Mouse (Mus musculus) heart, embryonic 12.5 days (tissue): ENCODE results near the gene Esd. TPM values are rescaled to one million over a fixed set of nuclear protein-coding genes. Genes with fewer than 3 reads are reported as not detected.

Experiments used
- ATAC-seq: fragments of 200-750 bp; cut with Nextera tagmentation; 2 replicates; pipeline ENCODE4 v1.8.0; 2017; ENCODE audit warnings: moderate TSS enrichment, moderate library complexity; ENCODE audit not compliant: insufficient number of reproducible peaks, low FRiP score
- H3K27ac ChIP-seq: fragments of 300-500 bp; sonication (generic); 2 replicates; pipeline ENCODE4 v1.5.1; 2016; ENCODE audit warnings: mild to moderate bottlenecking, moderate library complexity; ENCODE audit not compliant: poor library complexity, severe bottlenecking
- H3K27me3 ChIP-seq: fragments of 300-500 bp; sonication (generic); replicated peaks from 2 replicates; pipeline ENCODE4 v1.6.1; 2016; ENCODE audit warnings: mild to moderate bottlenecking, moderate library complexity
- H3K36me3 ChIP-seq: fragments of 300-500 bp; sonication (generic); 2 replicates; pipeline ENCODE4 v1.6.1; 2016; ENCODE audit warnings: mild to moderate bottlenecking, moderate library complexity
- H3K4me1 ChIP-seq: fragments of 300-500 bp; sonication (generic); replicated peaks from 2 replicates; pipeline ENCODE4 v1.6.1; 2016; ENCODE audit warnings: mild to moderate bottlenecking
- H3K4me2 ChIP-seq: fragments of 300-500 bp; sonication (generic); 2 replicates; pipeline ENCODE4 v1.6.1; 2016; ENCODE audit warnings: mild to moderate bottlenecking, moderate library complexity
- H3K4me3 ChIP-seq: fragments of 300-500 bp; sonication (generic); 2 replicates; pipeline ENCODE4 v1.5.1; 2016; ENCODE audit warnings: mild to moderate bottlenecking
- H3K9ac ChIP-seq: fragments of 300-500 bp; sonication (generic); 2 replicates; pipeline ENCODE4 v1.6.1; 2016; ENCODE audit warnings: mild to moderate bottlenecking, moderate library complexity
- H3K9me3 ChIP-seq: fragments of 300-500 bp; sonication (generic); replicated peaks from 2 replicates; pipeline ENCODE4 v1.6.1; 2016; ENCODE audit warnings: mild to moderate bottlenecking, moderate library complexity
- WGBS: fragments of 180-500 bp; shearing (Covaris S2); methylation state at CpG from one replicate; pipeline ENCODE4 v1.1.7; 2016; 5-methylcytosine and 5-hydroxymethylcytosine counted together
- polyA plus RNA-seq: library from polyadenylated mRNA; unstranded; fragments of >200 nt; fragmentation: Nextera tagmentation; extraction: Ambion mirVana; gene quantifications from 2 replicates; pipeline ENCODE4 v1.2.1, GENCODE M21; 2016

The Esd gene
- polyA plus RNA-seq, 1 experiment from 2014 or later: 275 TPM

GRCm38 (mm10) chr14:74735471-74735870 is 3.4 kb downstream of the Esd start:
- peaks cover 38% of the 10 kb centered on the region for H3K36me3 ChIP-seq
- no peak overlapping the region for H3K4me3 ChIP-seq
- no peak for ATAC-seq
- H3K27ac ChIP-seq: no peak overlapping the region
- 46% methylated on average over 6 of the region's 6 CpGs for WGBS
- H3K9ac ChIP-seq: no peak overlapping the region
- H3K4me2 ChIP-seq: no peak overlapping the region
- no peaks in the 10 kb centered on the region for H3K9me3 ChIP-seq
- H3K4me1 ChIP-seq: peaks cover 15% of the 10 kb centered on the region
- no peaks in the 10 kb centered on the region for H3K27me3 ChIP-seq

- WGBS: 98% methylated on average over 6 of the region's 6 CpGs
Observed at GRCm38 (mm10) chr14:74736850-74737249, 4.8 kb downstream of the Esd start.

GRCm38 (mm10) chr14:74764191-74764918 is 32.3 kb downstream of the Esd start:
- ATAC-seq: no peak
- WGBS: 55% methylated on average over 10 of the region's 10 CpGs

More at GRCm38 (mm10) chr14:74736850-74737249, 4.8 kb downstream of the Esd start:
- Histone ChIP-seq H3K4me3 (no peak overlapping the region), H3K36me3 (peaks cover 51% of the 10 kb centered on the region), H3K27me3 (no peaks in the 10 kb centered on the region), H3K9me3 (no peaks in the 10 kb centered on the region), H3K4me2 (no peak overlapping the region), H3K9ac (no peak overlapping the region), H3K27ac (no peak overlapping the region), H3K4me1 (peaks cover 15% of the 10 kb centered on the region)
- no peak for ATAC-seq

GRCm38 (mm10) chr14:74767892-74768291 is 35.8 kb downstream of the Esd start:
- WGBS: 64% methylated on average over 1 of the region's 1 CpGs
- no peak overlapping the region for H3K9ac ChIP-seq
- no peak for ATAC-seq

More at GRCm38 (mm10) chr14:74764191-74764918, 32.3 kb downstream of the Esd start:
- no peak overlapping the region for H3K27ac ChIP-seq
- H3K4me2 ChIP-seq: no peak overlapping the region
- H3K4me3 ChIP-seq: no peak overlapping the region
- H3K36me3 ChIP-seq: peaks cover 15% of the 10 kb centered on the region
- no peak overlapping the region for H3K9ac ChIP-seq
- no peaks in the 10 kb centered on the region for H3K27me3 ChIP-seq
- peaks cover 5% of the 10 kb centered on the region; the same call in 1 of the 2 replicates for H3K9me3 ChIP-seq
- H3K4me1 ChIP-seq: peaks cover 8% of the 10 kb centered on the region; the same call in 1 of the 2 replicates

GRCm38 (mm10) chr14:74774046-74774619 is 42.0 kb downstream of the Esd start:
- Histone ChIP-seq H3K27ac (no peak overlapping the region), H3K4me3 (no peak overlapping the region), H3K4me2 (no peak overlapping the region), H3K9me3 (peaks cover 11% of the 10 kb centered on the region), H3K27me3 (no peaks in the 10 kb centered on the region), H3K36me3 (peaks cover 49% of the 10 kb centered on the region), H3K9ac (no peak overlapping the region), H3K4me1 (no peaks in the 10 kb centered on the region)
- WGBS: 80% methylated on average over 10 of the region's 10 CpGs
- no peak for ATAC-seq

More at GRCm38 (mm10) chr14:74767892-74768291, 35.8 kb downstream of the Esd start:
- Histone ChIP-seq H3K9me3 (peaks cover 14% of the 10 kb centered on the region), H3K4me3 (no peak overlapping the region), H3K36me3 (peaks cover 37% of the 10 kb centered on the region), H3K4me1 (peaks cover 8% of the 10 kb centered on the region; the same call in 1 of the 2 replicates), H3K4me2 (no peak overlapping the region), H3K27ac (no peak overlapping the region), H3K27me3 (no peaks in the 10 kb centered on the region)

- peaks cover 32% of the 10 kb centered on the region for H3K36me3 ChIP-seq
- H3K27ac ChIP-seq: no peak overlapping the region; the same call in 1 of the 2 replicates
- 65% methylated on average over 11 of the region's 11 CpGs for WGBS
- no peak overlapping the region for H3K9ac ChIP-seq
- no peaks in the 10 kb centered on the region for H3K27me3 ChIP-seq
- H3K4me2 ChIP-seq: no peak overlapping the region
- no peak for ATAC-seq
- no peak overlapping the region for H3K4me3 ChIP-seq
- H3K4me1 ChIP-seq: peaks cover 8% of the 10 kb centered on the region
- no peaks in the 10 kb centered on the region; the same call in 1 of the 2 replicates for H3K9me3 ChIP-seq
Observed at GRCm38 (mm10) chr14:74784243-74784934, 52.3 kb downstream of the Esd start.

GRCm38 (mm10) chr14:74787717-74788116 is 55.6 kb downstream of the Esd start:
- Histone ChIP-seq H3K4me3 (no peak overlapping the region), H3K27me3 (no peaks in the 10 kb centered on the region), H3K4me1 (peaks cover 16% of the 10 kb centered on the region), H3K4me2 (no peak overlapping the region), H3K9ac (no peak overlapping the region), H3K9me3 (no peaks in the 10 kb centered on the region; the same call in 1 of the 2 replicates), H3K36me3 (peaks cover 34% of the 10 kb centered on the region), H3K27ac (no peak overlapping the region)
- no peak for ATAC-seq
- 82% methylated on average over 3 of the region's 3 CpGs for WGBS

GRCm38 (mm10) chr14:74788766-74789165 is 56.7 kb downstream of the Esd start:
- WGBS: 76% methylated on average over 8 of the region's 8 CpGs
- ATAC-seq: no peak

GRCm38 (mm10) chr14:74790535-74790934 is 58.4 kb downstream of the Esd start:
- H3K4me3 ChIP-seq: no peak overlapping the region
- no peaks in the 10 kb centered on the region for H3K27me3 ChIP-seq
- no peaks in the 10 kb centered on the region for H3K9me3 ChIP-seq
- no peak overlapping the region for H3K9ac ChIP-seq
- H3K27ac ChIP-seq: no peak overlapping the region
- peaks cover 30% of the 10 kb centered on the region for H3K36me3 ChIP-seq
- H3K4me2 ChIP-seq: no peak overlapping the region
- ATAC-seq: no peak
- 53% methylated on average over 5 of the region's 5 CpGs for whole genome bisulfite sequencing
- H3K4me1 ChIP-seq: 0 out of 2 replicates have a peak, but pooled peaks cover 14% of the 10 kb centered on the region

More at GRCm38 (mm10) chr14:74788766-74789165, 56.7 kb downstream of the Esd start:
- no peak overlapping the region for H3K4me3 ChIP-seq
- H3K4me2 ChIP-seq: no peak overlapping the region
- H3K27ac ChIP-seq: no peak overlapping the region
- H3K9ac ChIP-seq: no peak overlapping the region
- no peaks in the 10 kb centered on the region for H3K27me3 ChIP-seq
- H3K4me1 ChIP-seq: peaks cover 23% of the 10 kb centered on the region
- H3K9me3 ChIP-seq: no peaks in the 10 kb centered on the region; the same call in 1 of the 2 replicates
- H3K36me3 ChIP-seq: peaks cover 32% of the 10 kb centered on the region

- Histone ChIP-seq H3K27ac (no peak overlapping the region), H3K9ac (no peak overlapping the region), H3K9me3 (no peaks in the 10 kb centered on the region), H3K4me3 (no peak overlapping the region), H3K36me3 (peaks cover 33% of the 10 kb centered on the region), H3K4me1 (0 out of 2 replicates have a peak, but pooled peaks cover 14% of the 10 kb centered on the region), H3K4me2 (no peak overlapping the region), H3K27me3 (no peaks in the 10 kb centered on the region)
- 66% methylated on average over 6 of the region's 6 CpGs for WGBS
- no peak for ATAC-seq
Observed at GRCm38 (mm10) chr14:74792793-74793192, 60.7 kb downstream of the Esd start.

- Histone ChIP-seq H3K4me3 (no peak overlapping the region), H3K27me3 (no peaks in the 10 kb centered on the region), H3K36me3 (peaks cover 36% of the 10 kb centered on the region), H3K27ac (no peak overlapping the region), H3K4me2 (no peak overlapping the region), H3K4me1 (0 out of 2 replicates have a peak, but pooled peaks cover 11% of the 10 kb centered on the region), H3K9me3 (no peaks in the 10 kb centered on the region), H3K9ac (no peak overlapping the region)
- ATAC-seq: no peak
- 74% methylated on average over 12 of the region's 12 CpGs for WGBS
Observed at GRCm38 (mm10) chr14:74794931-74795330, 62.8 kb downstream of the Esd start.
